Mouse (Mus musculus): ENCODE data around the gene Dennd5b.

DNA sequence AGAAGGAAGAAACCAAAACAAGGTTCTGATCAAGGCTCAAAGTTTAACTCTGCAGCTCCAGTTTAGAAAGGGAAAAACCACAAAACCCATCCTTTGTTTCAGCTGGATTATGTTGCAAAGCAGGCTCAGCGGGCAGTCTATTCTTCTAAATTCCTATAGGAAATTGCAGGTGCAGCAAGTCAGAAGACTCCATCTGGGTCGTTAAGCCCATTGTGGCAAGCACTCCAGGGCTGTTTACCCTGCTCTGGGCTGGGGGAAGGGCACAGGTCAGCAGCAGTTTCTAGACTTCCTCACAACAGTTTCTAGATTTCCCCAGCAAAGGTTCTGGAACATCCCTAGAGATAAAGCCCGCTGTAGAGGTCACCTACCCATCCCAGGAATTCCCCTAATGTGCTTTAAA is 29.6 kb upstream of the Dennd5b start:
- TF ChIP-seq POLR2A (IDR thresholded peaks at IDR 0.05; ENCODE audit: control insufficient read depth, extremely low read depth, insufficient read depth, low read length, poor library complexity) (no peak), CTCF (IDR thresholded peaks at IDR 0.05; ENCODE audit: borderline replicate concordance, control insufficient read depth, extremely low read depth, insufficient read depth, low read length, poor library complexity) (no peak)

Data from thymus, adult 2 months (tissue).